Comparison of ENCODE assay signal across 25 mouse cellular contexts in genomic region chr4:88921280-88921679, GRCm38 (mm10). TPM values are rescaled to one million over a fixed set of nuclear protein-coding genes. Genes with fewer than 3 reads are reported as not detected.
"Had no signal": no experiment of that assay in that cellular context is flagged by ENCODE, and none has a peak within 500 bp of the region (broad histone marks: within the 10 kb centered on the region; RNA-seq: fewer than 3 reads in every experiment).

No protein-coding gene starts in this region.

- H3K4me1 ChIP-seq: lung, embryonic 15.5 days; midbrain, embryonic 13.5 days; midbrain, embryonic 15.5 days; neural tube, embryonic 13.5 days; neural tube, embryonic 15.5 days had no signal

- H3K4me2 ChIP-seq: liver, embryonic 15.5 days; lung, embryonic 15.5 days; midbrain, embryonic 11.5 days; midbrain, embryonic 13.5 days; midbrain, embryonic 15.5 days; neural tube, embryonic 13.5 days; neural tube, embryonic 15.5 days had no signal

- DNase-seq: liver, postnatal 0 days; lung, adult 2 months; lung, postnatal 14 days; lung, postnatal 36 days; right cerebral cortex, postnatal 14 days; spleen, adult 18-20 months; thymus, adult 18-20 months; thymus, postnatal 14 days; thymus, postnatal 36 days had no signal

- H3K4me3 ChIP-seq: liver, embryonic 15.5 days; lung, embryonic 15.5 days; megakaryocyte, embryonic 14.5 days; midbrain, embryonic 13.5 days; midbrain, embryonic 15.5 days; myocyte; neural tube, embryonic 13.5 days; neural tube, embryonic 15.5 days had no signal

- H3K9ac ChIP-seq: liver, embryonic 15.5 days; liver, postnatal 0 days; lung, embryonic 15.5 days; midbrain, embryonic 13.5 days; midbrain, embryonic 15.5 days; neural tube, embryonic 13.5 days; neural tube, embryonic 15.5 days had no signal

- ATAC-seq: liver, postnatal 0 days; lung, postnatal 0 days; midbrain, embryonic 13.5 days; midbrain, embryonic 15.5 days had no signal

- H3K36me3 ChIP-seq: liver, embryonic 15.5 days; lung, embryonic 15.5 days; midbrain, embryonic 13.5 days; midbrain, embryonic 15.5 days; neural tube, embryonic 13.5 days; neural tube, embryonic 15.5 days had no signal

- H3K9me3 ChIP-seq: liver, embryonic 15.5 days; lung, embryonic 15.5 days; midbrain, embryonic 15.5 days; neural tube, embryonic 13.5 days; neural tube, embryonic 15.5 days had no signal

- H3K27ac ChIP-seq: liver, embryonic 15.5 days; lung, embryonic 15.5 days; macrophage; midbrain, embryonic 13.5 days; midbrain, embryonic 15.5 days; neural tube, embryonic 13.5 days; neural tube, embryonic 15.5 days had no signal

- H3K27me3 ChIP-seq: liver, embryonic 15.5 days; lung, embryonic 15.5 days; megakaryocyte, embryonic 14.5 days; midbrain, embryonic 13.5 days; midbrain, embryonic 15.5 days; neural tube, embryonic 13.5 days; neural tube, embryonic 15.5 days had no signal

RNA-seq across cellular contexts. Expression of gene Ifne, which starts 41.3 kb away (rescaled TPM):
- total RNA-seq: megakaryocyte progenitor cell, adult 5-6 weeks had no signal
- polyA plus RNA-seq: liver, embryonic 15.5 days; liver, postnatal 0 days; lung, adult 2 months; lung, embryonic 15.5 days; lung, postnatal 0 days; macrophage; midbrain, embryonic 11.5 days; midbrain, embryonic 13.5 days; midbrain, embryonic 15.5 days; myocyte; neural tube, embryonic 11.5 days; neural tube, embryonic 13.5 days; neural tube, embryonic 15.5 days; stomach, embryonic 14.5 days; stomach, embryonic 16.5 days; thymus, postnatal 0 days had no signal
